Mouse (Mus musculus): ENCODE measurements around the gene Ptger2. TPM values are rescaled to one million over a fixed set of nuclear protein-coding genes. Genes with fewer than 3 reads are reported as not detected.
"Not testable (repeated sequence)": the region's sequence is repeated elsewhere in the genome, so short reads cannot be mapped to it uniquely, and the experiment has no call there.

Gene Ptger2
- total RNA-seq (2021), result under 1 TPM; 0.32 to 0.48 TPM
- long read RNA-seq, experiment 1, partial matches to known transcripts, result 0 of 2 reads
- long read RNA-seq, experiment 1, other reads (novel, unspliced or antisense), result 0 of 2 reads
- long read RNA-seq, experiment 2, partial matches to known transcripts, result 0 of 2 reads
- long read RNA-seq, experiment 2, other reads (novel, unspliced or antisense), result 0 of 2 reads

GRCm38 (mm10) chr14:44987674-44988355 lies at the start of gene Ptger2:
Gene Ptger2 (plus strand): TSS chr14:44988195.
- DNase-seq, result not testable (repeated sequence)
- intact Hi-C loops (cut with DNase I), result loop anchor here (10.0 kb wide), 1 partner anchor 787 kb away; no protein-coding TSS in a partner anchor

GRCm38 (mm10) chr14:44960746-44961145 lies 27.2 kb upstream of the Ptger2 start:
- DNase-seq, result no peak
- intact Hi-C loops (cut with DNase I), result no loop called here

- DNase-seq, result peak; percentile 50 to 75
Measured at GRCm38 (mm10) chr14:44977278-44977677, 10.7 kb upstream of the Ptger2 start.

DNA sequence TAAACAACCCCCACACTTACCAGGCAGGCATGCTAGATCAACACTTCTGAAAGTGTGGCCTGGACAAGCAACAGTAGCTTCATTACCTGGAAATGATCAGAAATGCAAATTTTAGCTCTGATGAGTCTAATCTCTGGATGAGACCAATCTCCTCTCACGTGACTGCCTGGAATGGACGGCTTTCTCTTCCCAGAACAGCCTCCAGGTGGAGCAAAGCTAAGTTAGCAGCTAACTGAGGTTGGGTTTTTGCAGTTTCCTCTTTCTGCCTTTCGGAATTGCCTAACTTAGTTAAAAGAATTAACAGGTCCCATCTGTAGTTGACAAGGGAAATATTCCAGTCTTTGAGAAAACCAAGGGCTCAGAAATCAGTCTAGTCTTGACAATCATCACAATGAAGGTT lies 8.1 kb upstream of the Ptger2 start:
- peak; percentile 9 to 39 for DNase-seq
- intact Hi-C loops (cut with DNase I), result loop anchor here (5.0 to 10.0 kb wide), 2 partner anchors 133 to 795 kb away; no protein-coding TSS in a partner anchor

More at GRCm38 (mm10) chr14:44977278-44977677, 10.7 kb upstream of the Ptger2 start:
- intact Hi-C loops (cut with DNase I), result loop anchor here (5.0 kb wide), 1 partner anchor 130 kb away; no protein-coding TSS in a partner anchor

GRCm38 (mm10) chr14:44981490-44981889 lies 6.5 kb upstream of the Ptger2 start:
- peak; percentile 30 to 66 for DNase-seq
- intact Hi-C loops (cut with DNase I), result loop anchor here (1.0 to 10.0 kb wide), 2 partner anchors 161 to 793 kb away; no protein-coding TSS in a partner anchor

GRCm38 (mm10) chr14:44984106-44984505 lies 3.9 kb upstream of the Ptger2 start:
- no peak for DNase-seq
- intact Hi-C loops (cut with DNase I), result loop anchor here (10.0 kb wide), 1 partner anchor 791 kb away; no protein-coding TSS in a partner anchor

- no peak for DNase-seq
- intact Hi-C loops (cut with DNase I), result loop anchor here (10.0 kb wide), 1 partner anchor 789 kb away; no protein-coding TSS in a partner anchor
Measured at GRCm38 (mm10) chr14:44986248-44986647, 1.7 kb upstream of the Ptger2 start.

DNA sequence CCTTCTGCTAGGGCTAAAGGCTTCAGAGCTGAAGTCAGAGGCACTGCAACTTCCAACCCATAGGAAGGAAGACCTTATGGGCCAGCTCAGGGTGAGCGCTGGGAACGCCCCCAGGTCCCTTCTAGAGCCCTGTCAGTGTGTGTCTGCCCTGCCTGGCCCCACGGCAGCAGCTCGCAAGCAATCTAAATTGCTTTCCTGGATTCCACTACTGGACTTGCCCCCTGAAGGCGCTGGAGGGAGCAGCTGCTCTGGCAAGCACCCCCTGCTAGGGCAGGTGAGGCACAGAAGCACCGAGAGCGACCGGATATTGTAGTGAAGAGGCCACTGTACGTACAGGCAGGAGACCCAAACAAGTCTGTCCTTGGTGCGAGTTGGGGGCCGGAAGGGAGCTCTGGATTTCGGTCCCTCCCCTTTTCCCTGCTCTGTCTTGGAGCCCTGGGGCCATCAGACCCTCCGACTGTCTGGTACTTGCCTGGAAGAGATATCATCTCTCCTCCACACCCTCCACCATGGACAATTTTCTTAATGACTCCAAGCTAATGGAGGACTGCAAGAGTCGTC lies 541 bp downstream of the Ptger2 start:
- peak; percentile 4 to 16 for DNase-seq
- intact Hi-C loops (cut with DNase I), result loop anchor here (10.0 kb wide), 1 partner anchor 786 kb away; no protein-coding TSS in a partner anchor

- DNase-seq, result peak; percentile 5 to 15
Measured at GRCm38 (mm10) chr14:44989017-44989721, 1.2 kb downstream of the Ptger2 start.

GRCm38 (mm10) chr14:44989751-44990150 lies 1.8 kb downstream of the Ptger2 start:
- no peak for DNase-seq
- intact Hi-C loops (cut with DNase I), result loop anchor here (10.0 kb wide), 1 partner anchor 785 kb away; no protein-coding TSS in a partner anchor

More at GRCm38 (mm10) chr14:44989017-44989721, 1.2 kb downstream of the Ptger2 start:
- intact Hi-C loops (cut with DNase I), result loop anchor here (10.0 kb wide), 1 partner anchor 786 kb away; no protein-coding TSS in a partner anchor

GRCm38 (mm10) chr14:44994337-44994736 lies 6.3 kb downstream of the Ptger2 start:
- intact Hi-C loops (cut with DNase I), result no loop called here
- no peak for DNase-seq

GRCm38 (mm10) chr14:45000086-45000769 lies 12.2 kb downstream of the Ptger2 start:
- intact Hi-C loops (cut with DNase I), result no loop called here
- DNase-seq, result no peak

GRCm38 (mm10) chr14:45005698-45006283 lies 17.8 kb downstream of the Ptger2 start:
- no peak for DNase-seq
- intact Hi-C loops (cut with DNase I), result no loop called here

DNA sequence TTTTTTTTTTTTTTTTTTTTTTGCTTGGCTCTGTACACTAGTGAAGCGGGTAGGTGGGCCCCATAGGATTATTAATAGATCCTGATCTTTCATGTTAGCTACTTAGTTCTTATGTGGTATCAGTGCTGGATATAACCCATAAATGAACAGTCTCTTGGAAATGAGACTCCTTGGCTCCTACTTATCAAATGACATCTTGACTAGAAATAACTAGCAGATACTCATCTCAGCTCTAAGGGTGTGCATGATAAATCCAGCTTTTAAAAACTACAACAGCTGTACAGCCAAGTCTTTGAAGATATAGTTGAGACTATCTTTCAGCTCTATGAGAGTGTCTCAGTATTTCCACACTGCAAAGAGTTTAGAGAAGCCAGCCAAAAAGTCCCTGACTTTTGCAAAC lies 21.2 kb downstream of the Ptger2 start:
- intact Hi-C loops (cut with DNase I), result no loop called here
- no peak for DNase-seq

DNA sequence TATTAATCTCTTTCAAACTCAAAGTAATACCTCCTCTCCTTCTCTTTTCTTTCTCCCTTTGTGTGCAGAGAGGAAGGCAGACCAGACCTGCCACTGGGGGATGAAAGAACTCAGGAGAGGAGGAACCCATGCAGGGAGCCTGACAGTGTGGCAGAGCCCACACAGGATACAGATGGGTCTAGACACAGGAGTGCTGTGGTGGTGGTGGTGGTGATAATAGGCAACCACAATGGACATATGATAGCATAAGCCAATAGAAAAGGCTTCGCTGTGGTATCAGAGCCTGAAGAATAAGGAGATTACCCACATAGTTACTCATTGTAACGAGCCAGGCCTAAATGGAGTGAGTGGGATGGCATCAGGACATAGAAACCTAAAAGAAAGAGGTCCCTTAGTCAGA lies 23.3 kb downstream of the Ptger2 start:
- DNase-seq, result no peak
- intact Hi-C loops (cut with DNase I), result no loop called here

DNA sequence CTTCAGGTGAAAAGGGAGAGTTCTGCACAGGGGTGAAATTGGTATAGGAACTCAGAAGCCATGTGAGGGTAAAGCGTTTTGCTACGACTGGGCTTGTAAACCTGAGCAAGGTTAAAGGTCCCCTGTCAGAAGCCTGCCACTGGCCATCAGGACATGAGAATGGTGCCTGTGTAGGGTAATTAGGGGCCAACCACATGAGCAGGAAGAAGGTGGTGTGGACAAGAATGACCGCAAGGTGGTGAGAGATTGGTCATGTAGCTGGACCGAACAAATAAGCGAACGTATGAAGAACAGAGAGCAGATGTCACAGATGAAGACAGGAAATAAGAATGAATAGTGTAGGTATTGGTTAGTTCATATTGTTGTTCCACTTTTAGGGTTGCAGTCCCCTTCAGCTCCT lies 23.7 kb downstream of the Ptger2 start:
- no peak for DNase-seq
- intact Hi-C loops (cut with DNase I), result no loop called here

GRCm38 (mm10) chr14:45021551-45021950 lies 33.6 kb downstream of the Ptger2 start:
- DNase-seq, result no peak
- intact Hi-C loops (cut with DNase I), result no loop called here

GRCm38 (mm10) chr14:45034293-45034692 lies 46.3 kb downstream of the Ptger2 start:
- intact Hi-C loops (cut with DNase I), result no loop called here
- no peak for DNase-seq

DNA sequence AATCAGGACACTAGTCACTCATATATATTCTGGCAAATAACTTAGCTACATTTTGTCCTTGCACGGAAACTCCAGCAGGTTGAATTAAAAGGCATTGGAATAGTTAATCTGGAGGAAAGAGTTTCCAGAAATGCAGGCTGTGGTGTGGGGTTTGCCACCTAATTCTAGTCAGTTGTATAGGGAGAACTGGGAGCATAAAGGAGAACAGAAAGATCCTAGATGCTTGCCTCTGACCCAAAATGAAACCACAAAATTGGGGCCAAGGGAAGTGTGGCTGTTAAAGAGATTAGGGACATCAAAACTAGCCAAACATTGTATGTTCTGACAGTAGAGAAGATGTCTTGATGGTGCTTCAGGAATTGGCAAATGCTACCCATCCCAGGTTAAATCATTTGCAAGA lies 48.6 kb downstream of the Ptger2 start:
- DNase-seq, result no peak
- intact Hi-C loops (cut with DNase I), result no loop called here
